Mouse (Mus musculus) layer of hippocampus, adult 9-11 months (tissue): ENCODE data around the gene Atp8a2.

Experiments
- DNase-seq: peaks from one replicate; pipeline ENCODE4 v3.0.0; 2022

The Atp8a2 gene

GRCm38 (mm10) chr14:59893971-59894370, 303.0 kb downstream of the Atp8a2 start:
- DNase-seq, result peak; percentile 57

DNA sequence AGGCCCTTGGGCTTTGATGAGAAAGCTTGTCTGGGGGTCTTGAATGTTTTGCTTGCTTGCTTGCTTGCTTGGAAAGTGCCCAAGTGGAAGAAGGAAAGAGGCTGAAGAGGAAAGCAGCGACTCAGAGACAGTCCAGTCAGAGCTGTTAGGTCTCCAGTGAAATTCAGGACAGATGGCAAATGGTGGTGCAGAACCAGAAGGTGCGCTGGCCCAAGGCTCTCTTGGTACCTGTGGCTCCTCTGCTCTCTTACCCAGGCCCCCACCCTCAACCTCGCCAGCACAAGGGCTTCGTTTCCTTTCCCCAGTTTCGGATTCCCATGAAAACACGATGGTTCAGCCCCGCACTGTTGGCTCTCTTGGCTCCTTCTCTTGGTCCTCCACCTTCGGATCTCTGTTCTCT, 304.9 kb downstream of the Atp8a2 start:
- no peak for DNase-seq

- DNase-seq, result no peak
Observed at GRCm38 (mm10) chr14:59891491-59891890, 305.5 kb downstream of the Atp8a2 start.

- no peak for DNase-seq
Observed at GRCm38 (mm10) chr14:59890818-59891217, 306.2 kb downstream of the Atp8a2 start.

DNA sequence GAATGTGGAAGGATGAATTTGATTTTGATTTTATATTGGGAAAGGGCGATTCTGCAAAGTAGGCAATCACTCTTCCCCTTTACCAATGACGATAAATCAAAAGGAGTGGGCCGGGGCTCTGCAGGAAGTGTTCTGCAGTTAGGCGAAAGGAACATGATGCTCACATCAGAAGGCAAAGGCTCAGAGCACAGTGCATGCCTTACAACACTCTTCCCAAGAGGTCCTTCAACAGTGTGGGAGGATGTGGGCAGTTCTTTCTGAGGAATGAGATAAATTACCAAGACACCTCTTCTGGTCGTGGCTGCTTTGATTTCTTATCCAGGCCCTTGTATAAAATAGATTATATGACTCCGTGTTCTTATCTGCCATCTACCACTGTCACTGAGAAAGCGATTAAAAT, 306.9 kb downstream of the Atp8a2 start:
- no peak for DNase-seq

GRCm38 (mm10) chr14:59888446-59888845, 308.5 kb downstream of the Atp8a2 start:
- DNase-seq, result no peak

GRCm38 (mm10) chr14:59888046-59888445, 308.9 kb downstream of the Atp8a2 start:
- no peak for DNase-seq

DNA sequence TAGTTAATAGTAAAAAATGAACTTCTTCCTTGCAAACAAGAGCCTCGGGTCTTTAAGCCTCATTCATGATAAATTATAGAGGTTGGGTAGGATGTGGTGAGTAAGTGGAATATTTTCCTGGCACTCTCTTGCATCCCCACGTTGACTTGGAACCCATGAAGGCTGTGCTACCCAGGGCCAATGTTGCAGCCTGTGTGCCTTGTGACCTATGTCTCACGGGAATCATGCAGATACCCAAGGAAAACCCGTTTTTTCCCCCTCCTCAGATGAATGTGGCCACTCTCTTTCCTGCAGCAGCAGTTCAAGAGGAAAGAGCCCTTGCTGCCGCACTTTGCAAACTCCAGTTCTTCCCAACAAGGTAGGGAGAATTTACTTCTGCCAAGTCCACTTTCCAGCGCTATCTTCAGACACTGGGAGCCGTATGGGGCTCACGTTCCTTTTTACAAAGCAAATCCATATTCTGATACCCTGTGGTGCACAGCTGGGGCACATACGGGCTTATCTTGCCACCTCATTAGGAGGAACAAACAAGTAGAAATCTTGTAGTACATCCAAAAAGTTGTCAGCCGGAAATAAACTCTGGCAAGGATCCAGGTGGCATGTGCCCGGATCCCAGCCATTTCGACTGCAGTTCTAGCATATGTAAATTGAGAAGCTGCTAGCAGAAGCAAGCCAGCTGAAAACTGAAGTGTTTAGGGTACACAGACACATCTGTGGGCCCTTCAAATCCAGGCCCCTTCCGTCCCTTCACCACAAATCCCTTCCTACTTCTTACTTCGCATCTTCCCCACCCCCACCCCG, 309.7 kb downstream of the Atp8a2 start:
- peak; percentile 40 for DNase-seq

- DNase-seq, result no peak
Observed at GRCm38 (mm10) chr14:59883517-59884069, 313.4 kb downstream of the Atp8a2 start.

DNA sequence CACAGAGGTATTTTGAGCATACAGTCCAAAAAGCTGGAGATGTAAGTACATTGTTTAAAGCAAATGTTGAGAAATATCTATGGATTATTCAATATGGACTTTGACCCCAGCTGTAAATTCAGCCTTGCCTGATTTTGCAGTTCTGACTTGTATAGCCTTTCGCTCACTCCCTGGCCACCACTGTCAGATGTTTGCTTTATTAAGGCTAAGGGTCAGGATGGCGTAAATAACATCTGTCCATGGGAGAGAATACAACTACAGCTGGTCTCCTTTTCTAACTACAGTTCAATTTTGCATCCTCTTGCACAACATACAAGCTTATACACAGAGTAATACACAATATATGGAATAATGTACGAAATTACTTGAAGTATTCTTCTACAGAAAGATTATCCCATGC, 316.1 kb downstream of the Atp8a2 start:
- DNase-seq, result no peak

GRCm38 (mm10) chr14:59878248-59878647, 318.7 kb downstream of the Atp8a2 start:
- DNase-seq, result no peak

- no peak for DNase-seq
Observed at GRCm38 (mm10) chr14:59876525-59876924, 320.5 kb downstream of the Atp8a2 start.

GRCm38 (mm10) chr14:59868369-59868768, 328.6 kb downstream of the Atp8a2 start:
- no peak for DNase-seq

GRCm38 (mm10) chr14:59867749-59868148, 329.2 kb downstream of the Atp8a2 start:
- no peak for DNase-seq

GRCm38 (mm10) chr14:59866001-59866400, 331.0 kb downstream of the Atp8a2 start:
- DNase-seq, result no peak

- no peak for DNase-seq
Observed at GRCm38 (mm10) chr14:59862351-59862750, 334.6 kb downstream of the Atp8a2 start.

DNA sequence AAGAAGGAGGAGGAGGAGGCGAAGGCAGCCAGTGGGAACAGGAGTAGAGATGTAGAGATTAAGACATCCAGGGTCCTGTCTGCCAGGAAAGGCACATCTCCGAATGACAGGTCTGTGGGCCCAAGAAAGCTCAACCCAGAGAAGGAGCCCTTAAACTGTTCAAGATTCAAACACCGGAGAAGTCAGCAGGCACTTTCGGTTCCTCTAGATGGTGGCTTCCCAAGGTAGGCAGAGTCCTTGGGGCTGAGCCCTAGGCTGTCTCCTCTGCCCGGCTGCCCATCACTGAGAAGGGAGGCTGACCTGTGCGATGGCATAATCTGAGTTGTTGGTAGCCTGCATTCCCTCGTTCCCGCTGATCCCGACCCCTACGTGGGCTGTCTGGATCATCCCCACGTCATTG, 337.1 kb downstream of the Atp8a2 start:
- DNase-seq, result no peak

GRCm38 (mm10) chr14:59858501-59859225, 338.3 kb downstream of the Atp8a2 start:
- DNase-seq, result no peak

DNA sequence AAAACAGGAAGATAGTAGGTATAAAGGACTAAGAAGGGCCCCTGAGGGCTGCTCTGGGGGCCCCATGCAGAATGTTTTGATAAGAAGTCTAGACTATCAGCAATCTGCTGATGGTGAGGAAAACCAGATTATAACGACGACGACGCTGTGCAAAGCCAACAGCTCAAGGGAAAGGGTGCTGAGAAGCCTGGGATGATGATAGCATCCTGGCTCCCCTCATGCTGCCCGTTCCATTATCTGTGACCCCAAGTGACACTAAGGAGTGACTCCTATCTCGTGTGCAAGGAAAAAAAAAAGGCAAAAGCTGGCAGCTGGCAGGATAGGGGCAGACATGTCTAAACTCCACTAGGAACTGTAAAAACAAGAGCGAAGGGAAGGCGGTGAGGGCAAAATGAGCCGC, 343.8 kb downstream of the Atp8a2 start:
- no peak for DNase-seq

GRCm38 (mm10) chr14:59846609-59847375, 350.2 kb downstream of the Atp8a2 start:
- DNase-seq, result no peak

DNA sequence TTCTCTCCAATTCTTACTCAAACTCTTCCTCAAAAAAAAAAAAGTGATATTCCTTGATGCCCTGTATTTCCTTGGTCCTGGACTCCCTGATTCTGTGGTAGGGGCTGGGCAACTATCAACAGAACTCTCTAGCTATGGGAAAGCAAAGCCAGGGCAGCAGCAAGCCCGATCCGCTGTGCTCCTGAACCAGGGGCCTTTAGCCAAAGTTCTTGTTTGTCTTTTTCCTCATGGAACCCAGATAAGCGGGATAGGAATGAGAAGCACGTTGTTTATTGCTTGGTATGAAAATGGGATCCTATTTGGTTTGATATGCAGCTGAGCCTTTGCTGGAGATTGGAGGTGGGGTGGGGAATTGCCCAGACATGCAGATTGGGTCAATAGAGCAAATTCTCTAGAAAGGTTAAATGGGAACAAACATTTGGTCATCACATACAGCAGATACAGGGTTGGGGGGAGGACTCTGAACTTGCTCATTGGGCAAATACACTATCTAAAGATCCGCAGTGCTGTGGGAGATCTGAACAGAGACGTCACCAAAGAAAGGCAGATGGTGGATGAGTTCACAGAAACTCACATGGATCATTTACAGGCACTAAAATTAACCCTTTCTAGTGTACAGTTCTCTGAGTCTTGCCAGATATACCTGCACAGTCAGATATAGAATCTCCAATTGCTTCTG, 353.6 kb downstream of the Atp8a2 start:
- DNase-seq, result no peak

GRCm38 (mm10) chr14:59839951-59840720, 356.8 kb downstream of the Atp8a2 start:
- DNase-seq, result no peak
